8 mouse cellular contexts compared by ENCODE assay signal in genomic region chr6:149100174-149101075, GRCm38 (mm10). TPM values are rescaled to one million over a fixed set of nuclear protein-coding genes. Genes with fewer than 3 reads are reported as not detected.
DNase-seq lines count a peak whose midpoint lies in the region; ATAC-seq and TF ChIP-seq lines count a peak whose summit lies in the region.

No protein-coding gene starts in this region.

- peak overlapping the region; percentile 80 for H3K4me2 ChIP-seq in heart, embryonic 11.5 days
- H3K4me2 ChIP-seq in kidney, embryonic 15.5 days: peak overlapping the region; percentile 84
- H3K4me2 ChIP-seq in limb, embryonic 14.5 days (replicated peaks; ENCODE audit: low read depth, low read length, severe bottlenecking): peak overlapping the region; percentile 83
- peak overlapping the region; percentile 68 for H3K4me2 ChIP-seq in midbrain, embryonic 14.5 days (ENCODE audit: low read length)

- ATAC-seq in heart, embryonic 11.5 days (replicated peaks; ENCODE audit: insufficient number of reproducible peaks, low FRiP score, low TSS enrichment): peak; percentile 34; the same call in 1 of the 2 replicates
- ATAC-seq in kidney, embryonic 15.5 days (replicated peaks; ENCODE audit: low FRiP score): peak; percentile 72
- ATAC-seq in limb, embryonic 14.5 days (ENCODE audit: low FRiP score, low read depth): peak; percentile 45
- peak; percentile 57 for ATAC-seq in midbrain, embryonic 14.5 days (ENCODE audit: low FRiP score, low TSS enrichment)

- H3K9ac ChIP-seq in heart, embryonic 11.5 days (ENCODE audit: low read depth, low read length): peak overlapping the region; percentile 85
- peak overlapping the region; percentile 89 for H3K9ac ChIP-seq in kidney, embryonic 15.5 days
- H3K9ac ChIP-seq in limb, embryonic 14.5 days (ENCODE audit: low read depth, low read length, severe bottlenecking): peak overlapping the region; percentile 89
- peak overlapping the region; percentile 97 for H3K9ac ChIP-seq in midbrain, embryonic 14.5 days (replicated peaks; ENCODE audit: low read length)

- no peaks in the 10 kb centered on the region for H3K9me3 ChIP-seq in heart, embryonic 11.5 days (replicated peaks; ENCODE audit: control insufficient read depth, low read length)
- no peaks in the 10 kb centered on the region for H3K9me3 ChIP-seq in kidney, embryonic 15.5 days (replicated peaks)
- H3K9me3 ChIP-seq in limb, embryonic 14.5 days (ENCODE audit: control insufficient read depth, low read length): no peaks in the 10 kb centered on the region
- no peaks in the 10 kb centered on the region for H3K9me3 ChIP-seq in midbrain, embryonic 14.5 days (ENCODE audit: control insufficient read depth, low read length)

- 10% methylated on average over 52 of the region's 52 CpGs for WGBS in bone marrow, adult 2 months
- 1% methylated on average over 52 of the region's 52 CpGs for WGBS in heart, embryonic 11.5 days (ENCODE audit: insufficient replicate concordance)
- WGBS in kidney, embryonic 15.5 days: 2% methylated on average over 52 of the region's 52 CpGs
- WGBS in limb, embryonic 14.5 days: 5% methylated on average over 19 of the region's 52 CpGs
- WGBS in midbrain, embryonic 14.5 days: under 1% methylated on average over 52 of the region's 52 CpGs

- TF ChIP-seq POLR2A in bone marrow, adult 2 months (IDR thresholded peaks at IDR 0.05; ENCODE audit: borderline replicate concordance, control insufficient read depth, low read depth, low read length): no peak
- no peak for TF ChIP-seq POLR2A in embryonic fibroblast, embryonic 13.5 days (IDR thresholded peaks at IDR 0.05; ENCODE audit: low read depth, low read length)
- no peak for TF ChIP-seq POLR2A in limb, embryonic 14.5 days (IDR thresholded peaks at IDR 0.05; ENCODE audit: borderline replicate concordance, extremely low read depth, insufficient read depth, insufficient read length)

- peak overlapping the region; percentile 57 for H3K4me3 ChIP-seq in bone marrow, adult 2 months (replicated peaks; ENCODE audit: control insufficient read depth, low read depth, low read length)
- peak overlapping the region; percentile 77 for H3K4me3 ChIP-seq in embryonic fibroblast, embryonic 13.5 days (ENCODE audit: insufficient read depth, low read length)
- H3K4me3 ChIP-seq in heart, embryonic 11.5 days (ENCODE audit: low read depth, low read length): peak overlapping the region; percentile 70
- peak overlapping the region; percentile 84 for H3K4me3 ChIP-seq in kidney, embryonic 15.5 days (replicated peaks)
- peak overlapping the region; percentile 87 for H3K4me3 ChIP-seq in limb, embryonic 14.5 days (replicated peaks; ENCODE audit: low read length)
- peak overlapping the region; percentile 96 for H3K4me3 ChIP-seq in midbrain, embryonic 14.5 days (replicated peaks; ENCODE audit: low read depth, low read length)

- H3K27ac ChIP-seq in bone marrow, adult 2 months (ENCODE audit: control insufficient read depth, insufficient read depth, low read depth, low read length, poor library complexity): peak overlapping the region; percentile 66
- peak overlapping the region; percentile 3; the same call in 1 of the 2 replicates for H3K27ac ChIP-seq in embryonic fibroblast, embryonic 13.5 days (ENCODE audit: insufficient read depth, low read length)
- peak overlapping the region; percentile 85 for H3K27ac ChIP-seq in heart, embryonic 11.5 days (ENCODE audit: low read depth, low read length)
- H3K27ac ChIP-seq in kidney, embryonic 15.5 days: peak overlapping the region; percentile 96
- H3K27ac ChIP-seq in limb, embryonic 14.5 days (replicated peaks; ENCODE audit: low read depth, low read length): peak overlapping the region; percentile 86
- H3K27ac ChIP-seq in midbrain, embryonic 14.5 days (replicated peaks; ENCODE audit: low read depth, low read length): peak overlapping the region; percentile 99

- no peaks in the 10 kb centered on the region for H3K36me3 ChIP-seq in heart, embryonic 11.5 days (ENCODE audit: control insufficient read depth, insufficient read depth, low read length)
- no peaks in the 10 kb centered on the region for H3K36me3 ChIP-seq in kidney, embryonic 15.5 days
- no peaks in the 10 kb centered on the region for H3K36me3 ChIP-seq in limb, embryonic 14.5 days (ENCODE audit: control insufficient read depth, insufficient read depth, low read length)
- no peaks in the 10 kb centered on the region for H3K36me3 ChIP-seq in midbrain, embryonic 14.5 days (ENCODE audit: control insufficient read depth, insufficient read depth, low read length)

- no peaks in the 10 kb centered on the region; the same call in 1 of the 2 replicates for H3K4me1 ChIP-seq in bone marrow, adult 2 months (ENCODE audit: control insufficient read depth, insufficient read depth, low read length)
- no peaks in the 10 kb centered on the region for H3K4me1 ChIP-seq in embryonic fibroblast, embryonic 13.5 days (ENCODE audit: control insufficient read depth, insufficient read depth, low read length)
- no peaks in the 10 kb centered on the region for H3K4me1 ChIP-seq in heart, embryonic 11.5 days (ENCODE audit: control insufficient read depth, insufficient read depth, low read length)
- peaks cover 5% of the 10 kb centered on the region; the same call in 1 of the 2 replicates for H3K4me1 ChIP-seq in kidney, embryonic 15.5 days
- H3K4me1 ChIP-seq in limb, embryonic 14.5 days (ENCODE audit: control insufficient read depth, insufficient read depth, low read length): 0 out of 2 replicates have a peak, but pooled peaks cover 2% of the 10 kb centered on the region
- peaks cover 10% of the 10 kb centered on the region for H3K4me1 ChIP-seq in midbrain, embryonic 14.5 days (ENCODE audit: control insufficient read depth, insufficient read depth, low read length)

- H3K27me3 ChIP-seq in heart, embryonic 11.5 days (ENCODE audit: control insufficient read depth, insufficient read depth, low read length): no peaks in the 10 kb centered on the region
- H3K27me3 ChIP-seq in kidney, embryonic 15.5 days: 0 out of 2 replicates have a peak, but pooled peaks cover 4% of the 10 kb centered on the region
- no peaks in the 10 kb centered on the region for H3K27me3 ChIP-seq in limb, embryonic 14.5 days (ENCODE audit: control insufficient read depth, insufficient read depth, low read length)
- no peaks in the 10 kb centered on the region for H3K27me3 ChIP-seq in midbrain, embryonic 14.5 days (ENCODE audit: control insufficient read depth, insufficient read depth, low read length)

- DNase-seq in 3134 (ENCODE audit: extremely low read depth, insufficient read length, low spot score): peak; percentile 85
- DNase-seq in limb, embryonic 14.5 days (ENCODE audit: low spot score): peak; percentile 20
- peak; percentile 81 for DNase-seq in midbrain, embryonic 14.5 days
- peak; percentile 11 to 32 for DNase-seq in spleen, postnatal 14 days (ENCODE audit: low spot score in 2 of 2)

- no peak for TF ChIP-seq CTCF in bone marrow, adult 2 months (IDR thresholded peaks at IDR 0.05; ENCODE audit: control insufficient read depth, insufficient read depth, low read length)
- no peak for TF ChIP-seq CTCF in embryonic fibroblast, embryonic 13.5 days (IDR thresholded peaks at IDR 0.05; ENCODE audit: borderline replicate concordance, insufficient read depth, low read length)

RNA-seq across cellular contexts. Expression of gene Dennd5b, which starts 1.1 kb away (rescaled TPM):
- polyA plus RNA-seq in bone marrow, adult 2 months (2011; ENCODE audit: insufficient read depth, insufficient read length, low replicate concordance, missing spikeins): 1.4 and 3.0 TPM in 2 replicates
- 6.6 and 6.9 TPM in 2 replicates for polyA plus RNA-seq in embryonic fibroblast, embryonic 13.5 days (2011; ENCODE audit: insufficient read length, low read depth, missing spikeins)
- 8.4 and 11.1 TPM in 2 replicates for polyA plus RNA-seq in heart, embryonic 11.5 days (2014; fragmentation: Nextera tagmentation; extraction: Ambion mirVana)
- 9.1 and 9.6 TPM in 2 replicates for polyA plus RNA-seq in kidney, embryonic 15.5 days (2015; fragmentation: Nextera tagmentation; extraction: Ambion mirVana)
- polyA plus RNA-seq in limb, embryonic 14.5 days (2012; rRNA removed): 4.7 and 4.8 TPM in 2 replicates
- polyA plus RNA-seq in limb, embryonic 14.5 days (2014; fragmentation: Nextera tagmentation; extraction: Ambion mirVana): 6.6 and 8.4 TPM in 2 replicates
- polyA plus RNA-seq in midbrain, embryonic 14.5 days (2014; fragmentation: Nextera tagmentation; extraction: Ambion mirVana): 24.3 and 24.8 TPM in 2 replicates

RNA-seq across cellular contexts. Expression of gene Gm10203, which starts 29.5 kb away (rescaled TPM):
- not detected in 2 replicates for polyA plus RNA-seq in bone marrow, adult 2 months (2011; ENCODE audit: insufficient read depth, insufficient read length, low replicate concordance, missing spikeins)
- not detected in 2 replicates for polyA plus RNA-seq in embryonic fibroblast, embryonic 13.5 days (2011; ENCODE audit: insufficient read length, low read depth, missing spikeins)
- not detected in 2 replicates for polyA plus RNA-seq in heart, embryonic 11.5 days (2014; fragmentation: Nextera tagmentation; extraction: Ambion mirVana)
- not detected in 2 replicates for polyA plus RNA-seq in kidney, embryonic 15.5 days (2015; fragmentation: Nextera tagmentation; extraction: Ambion mirVana)
- polyA plus RNA-seq in limb, embryonic 14.5 days (2012; rRNA removed): not detected in 2 replicates
- polyA plus RNA-seq in limb, embryonic 14.5 days (2014; fragmentation: Nextera tagmentation; extraction: Ambion mirVana): not detected in 2 replicates
- not detected in 2 replicates for polyA plus RNA-seq in midbrain, embryonic 14.5 days (2014; fragmentation: Nextera tagmentation; extraction: Ambion mirVana)

RNA-seq across cellular contexts. Expression of gene Etfbkmt, which starts 39.2 kb away (rescaled TPM):
- polyA plus RNA-seq in bone marrow, adult 2 months (2011; ENCODE audit: insufficient read depth, insufficient read length, low replicate concordance, missing spikeins): 3.8 and 6.2 TPM in 2 replicates
- polyA plus RNA-seq in embryonic fibroblast, embryonic 13.5 days (2011; ENCODE audit: insufficient read length, low read depth, missing spikeins): 5.2 and 6.0 TPM in 2 replicates
- polyA plus RNA-seq in heart, embryonic 11.5 days (2014; fragmentation: Nextera tagmentation; extraction: Ambion mirVana): 13.8 and 17.9 TPM in 2 replicates
- polyA plus RNA-seq in kidney, embryonic 15.5 days (2015; fragmentation: Nextera tagmentation; extraction: Ambion mirVana): 20.4 and 21.8 TPM in 2 replicates
- polyA plus RNA-seq in limb, embryonic 14.5 days (2012; rRNA removed): 13.5 and 15.0 TPM in 2 replicates
- 10.4 and 12.1 TPM in 2 replicates for polyA plus RNA-seq in limb, embryonic 14.5 days (2014; fragmentation: Nextera tagmentation; extraction: Ambion mirVana)
- polyA plus RNA-seq in midbrain, embryonic 14.5 days (2014; fragmentation: Nextera tagmentation; extraction: Ambion mirVana): 6.0 TPM in 2 replicates

Comparison
In these comparisons a context has a peak if more than half of its experiments do, and no peak if none do; other contexts are left out.
1. Peak in every context shown above with its lines: DNase-seq, ATAC-seq, H3K4me3 ChIP-seq and H3K27ac ChIP-seq.
2. DNase-seq: peak in every context shown above with its lines; median percentile 85 in 3134; 81 in midbrain, embryonic 14.5 days; 22 in spleen, postnatal 14 days; 20 in limb, embryonic 14.5 days.
3. H3K27ac ChIP-seq: peak in every context shown above with its lines; median percentile 99 in midbrain, embryonic 14.5 days; 96 in kidney, embryonic 15.5 days; 86 in limb, embryonic 14.5 days; 85 in heart, embryonic 11.5 days; 66 in bone marrow, adult 2 months; 3 in embryonic fibroblast, embryonic 13.5 days.